Mouse (Mus musculus) ES-E14 (cell line): ENCODE measurements around the gene Gsdma3. TPM values are rescaled to one million over a fixed set of nuclear protein-coding genes. Genes with fewer than 3 reads are reported as not detected.

Experiments used
- DNase-seq: peaks from one replicate; pipeline ENCODE4 v3.0.0-alpha.2; 2013; ENCODE audit warnings: low read depth, low spot score
- H3K27ac ChIP-seq: 2 replicates; pipeline ENCODE4 v1.5.1; 2012; ENCODE audit warnings: low read depth, mild to moderate bottlenecking, low read length, moderate library complexity, mixed read lengths; ENCODE audit not compliant: poor library complexity, insufficient read depth, severe bottlenecking
- H3K36me3 ChIP-seq: 2 replicates; pipeline ENCODE4 v1.6.1; 2012; ENCODE audit warnings: mild to moderate bottlenecking, low read length, moderate library complexity, mixed read lengths; ENCODE audit not compliant: control insufficient read depth, poor library complexity, insufficient read depth, severe bottlenecking
- H3K4me1 ChIP-seq, 2 experiments: fragments of 150-350 bp in 1 of 2; sonication (generic) in 1 of 2; 2 replicates each; pipeline ENCODE4 v1.6.1; 2012; ENCODE audit warnings: low read length in 2 of 2, mild to moderate bottlenecking in 1 of 2, mixed read lengths in 1 of 2; ENCODE audit not compliant: control insufficient read depth in 2 of 2, insufficient read depth in 2 of 2, poor library complexity in 1 of 2
- H3K4me3 ChIP-seq, 2 experiments: fragments of 150-350 bp in 1 of 2; sonication (generic) in 1 of 2; 2 replicates each; pipeline ENCODE4 v1.5.1; 2012; ENCODE audit warnings: low read length in 2 of 2, low read depth in 1 of 2, mild to moderate bottlenecking in 1 of 2, mixed read lengths in 1 of 2; ENCODE audit not compliant: insufficient read depth in 1 of 2, poor library complexity in 1 of 2, severe bottlenecking in 1 of 2
- H3K9ac ChIP-seq: 2 replicates; pipeline ENCODE4 v1.6.1; 2012; ENCODE audit warnings: low read depth, mild to moderate bottlenecking, low read length, mixed read lengths; ENCODE audit not compliant: poor library complexity, insufficient read depth, severe bottlenecking
- H3K9me3 ChIP-seq: fragments of 150-350 bp; sonication (generic); 2 replicates; pipeline ENCODE4 v1.6.1; 2012; ENCODE audit warnings: low read depth, mild to moderate bottlenecking, low read length; ENCODE audit not compliant: control insufficient read depth, insufficient read depth
- CHD2 ChIP-seq: IDR thresholded peaks from 2 replicates; pipeline ENCODE4 v1.6.1; 2014; ENCODE audit warnings: mild to moderate bottlenecking, low read depth, low read length, inconsistent platforms
- HCFC1 ChIP-seq: IDR thresholded peaks from 2 replicates; pipeline ENCODE4 v1.6.1; 2012; ENCODE audit warnings: low read length, inconsistent platforms, borderline replicate concordance; ENCODE audit not compliant: insufficient read depth
- MAFK ChIP-seq: IDR thresholded peaks from 2 replicates; pipeline ENCODE4 v1.6.1; 2014; ENCODE audit warnings: mild to moderate bottlenecking, low read depth, low read length, inconsistent platforms; ENCODE audit not compliant: insufficient read depth
- ZC3H11A ChIP-seq: IDR thresholded peaks from 2 replicates; pipeline ENCODE4 v1.6.1; 2012; ENCODE audit warnings: low read depth, mild to moderate bottlenecking, inconsistent platforms, low read length, borderline replicate concordance
- ZNF384 ChIP-seq: IDR thresholded peaks from 2 replicates; pipeline ENCODE4 v1.6.1; 2012; ENCODE audit warnings: low read depth, low read length, inconsistent platforms
- in situ Hi-C, 2 experiments: fragments of 600-800 bp; cut with MboI; formaldehyde crosslinking; loops; one replicate each; pipeline ENCODE4 v1.15.1; 2025; ENCODE audit warnings: low sequenced_read_pairs in 2 of 2, inconsistent platforms in 1 of 2; ENCODE audit not compliant: unreplicated experiment in 2 of 2
- total RNA-seq: library from RNA; depleted of rRNA; stranded (reverse); fragments of 300-350 nt; gene quantifications from 2 replicates; pipeline ENCODE4 v1.2.3, GENCODE M21; 2012

Gene Gsdma3
- total RNA-seq, 1 experiment: not detected

- no peak for TF ChIP-seq ZNF384
- TF ChIP-seq ZC3H11A: no peak
- no peak for TF ChIP-seq MAFK
- TF ChIP-seq CHD2: no peak
- TF ChIP-seq HCFC1: no peak
- Histone ChIP-seq H3K4me1 (peaks cover 6 to 39% of the 10 kb centered on the region in 2 experiments), H3K36me3 (peaks cover 15% of the 10 kb centered on the region), H3K9me3 (no peaks in the 10 kb centered on the region), H3K27ac (no peak overlapping the region), H3K9ac (no peak overlapping the region), H3K4me3 (no peak overlapping the region)
- in situ Hi-C loops: no loop called here
- no peak for DNase-seq
Measured at GRCm38 (mm10) chr11:98584629-98585177, 41.5 kb upstream of the Gsdma3 start.

- in situ Hi-C loops: no loop called here
- TF ChIP-seq MAFK (no peak), ZNF384 (no peak), HCFC1 (no peak), CHD2 (no peak), ZC3H11A (no peak)
Measured at GRCm38 (mm10) chr11:98586087-98586891, 39.9 kb upstream of the Gsdma3 start.

GRCm38 (mm10) chr11:98586892-98587563 lies 39.1 kb upstream of the Gsdma3 start, which contains the start of gene Ormdl3:
Ormdl3 (minus strand) TSS chr11:98587368.
- Histone ChIP-seq H3K36me3 (peaks cover 15% of the 10 kb centered on the region), H3K9me3 (no peaks in the 10 kb centered on the region), H3K27ac (no peak within 1 kb of the TSS; the same call in 1 of the 2 replicates), H3K4me1 (peaks cover 0 to 18% of the 10 kb centered on the region in 2 experiments; a peak in 3 of 4 replicates), H3K9ac (peak within 1 kb of the TSS; percentile 94), H3K4me3 (peak within 1 kb of the TSS; percentile 97)
- peak; percentile 99 for DNase-seq
- no peak for TF ChIP-seq MAFK
- peak; percentile 100 for TF ChIP-seq HCFC1
- TF ChIP-seq ZNF384: no peak
- TF ChIP-seq ZC3H11A: no peak
- TF ChIP-seq CHD2: no peak
- in situ Hi-C loops: no loop called here

More at GRCm38 (mm10) chr11:98586087-98586891, 39.9 kb upstream of the Gsdma3 start:
- H3K27ac ChIP-seq: no peak overlapping the region
- H3K9ac ChIP-seq: peak overlapping the region; percentile 94
- DNase-seq: no peak
- H3K4me3 ChIP-seq: peak overlapping the region; percentile 97
- H3K9me3 ChIP-seq: no peaks in the 10 kb centered on the region
- H3K36me3 ChIP-seq: peaks cover 15% of the 10 kb centered on the region
- H3K4me1 ChIP-seq: peaks cover 0 to 25% of the 10 kb centered on the region in 2 experiments; a peak in 3 of 4 replicates

GRCm38 (mm10) chr11:98587684-98588546 lies 38.2 kb upstream of the Gsdma3 start:
- no peak overlapping the region for H3K27ac ChIP-seq

More at GRCm38 (mm10) chr11:98587684-98588546, 38.2 kb upstream of the Gsdma3 start:
- Histone ChIP-seq H3K4me1 (peaks cover 0 to 15% of the 10 kb centered on the region in 2 experiments; a peak in 3 of 4 replicates), H3K9me3 (no peaks in the 10 kb centered on the region), H3K9ac (peak overlapping the region; percentile 20; the same call in 1 of the 2 replicates), H3K4me3 (peak overlapping the region; percentile 46 to 65), H3K36me3 (peaks cover 7% of the 10 kb centered on the region)
- peak; percentile 72 for DNase-seq
- TF ChIP-seq ZC3H11A (no peak), HCFC1 (no peak; the same call in 1 of the 2 replicates), MAFK (no peak), ZNF384 (no peak)
- in situ Hi-C loops: no loop called here
